Comparison of ENCODE assay signal across 10 mouse cellular contexts in the genomic region with DNA sequence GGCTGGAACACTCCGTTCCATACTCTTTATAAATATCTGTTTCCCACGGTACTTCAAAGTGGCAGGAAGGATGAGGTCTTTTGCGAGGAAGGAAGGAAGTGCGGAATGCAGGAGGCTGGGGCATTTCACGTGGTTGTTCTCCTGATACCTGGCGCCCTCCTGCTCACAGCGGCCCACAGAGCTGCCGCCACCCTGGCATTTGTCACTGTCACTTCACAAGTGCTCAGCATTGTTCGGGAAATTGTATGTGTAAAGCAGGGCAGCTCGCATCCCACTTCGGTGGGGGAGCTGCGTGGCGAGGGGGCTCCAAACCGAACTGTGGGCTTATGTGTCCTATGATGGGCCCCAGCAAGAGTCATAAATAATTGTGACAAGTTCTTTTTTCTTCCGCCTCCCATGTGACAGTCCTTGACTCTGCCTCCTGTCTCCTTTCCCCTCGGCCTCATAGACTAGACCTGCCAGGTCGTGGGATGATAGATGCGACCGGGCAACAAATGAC.
DNase-seq lines count a peak whose midpoint lies in the region; ATAC-seq lines count a peak whose summit lies in the region.
"Had no signal": no experiment of that assay in that cellular context is flagged by ENCODE, and none has a peak within 500 bp of the region (broad histone marks: within the 10 kb centered on the region; RNA-seq: fewer than 3 reads in every experiment).

No protein-coding gene starts in this region.

- WGBS in intestine, embryonic 15.5 days, result 26% methylated on average over 19 of the region's 19 CpGs
- WGBS in intestine, embryonic 16.5 days, result 31% methylated on average over 19 of the region's 19 CpGs
- WGBS in neural tube, embryonic 15.5 days, result 26% methylated on average over 19 of the region's 19 CpGs

- no peaks in the 10 kb centered on the region for H3K36me3 ChIP-seq in intestine, embryonic 15.5 days
- no peaks in the 10 kb centered on the region for H3K36me3 ChIP-seq in intestine, embryonic 16.5 days (ENCODE audit: control insufficient read depth, insufficient read depth, low read length)
- no peaks in the 10 kb centered on the region for H3K36me3 ChIP-seq in neural tube, embryonic 15.5 days
- H3K36me3 ChIP-seq: embryonic facial prominence, embryonic 15.5 days had no signal

- H3K27me3 ChIP-seq in intestine, embryonic 15.5 days (replicated peaks), result no peaks in the 10 kb centered on the region
- no peaks in the 10 kb centered on the region for H3K27me3 ChIP-seq in intestine, embryonic 16.5 days (replicated peaks; ENCODE audit: control insufficient read depth, insufficient read depth, low read length)
- H3K27me3 ChIP-seq in neural tube, embryonic 15.5 days (replicated peaks), result no peaks in the 10 kb centered on the region
- H3K27me3 ChIP-seq: embryonic facial prominence, embryonic 15.5 days had no signal

- intact Hi-C loops in heart, postnatal 10 days (cut with DNase I), result no loop called here
- intact Hi-C loops in left cerebral cortex, postnatal 10 days (cut with DNase I), result no loop called here

- H3K4me2 ChIP-seq in intestine, embryonic 15.5 days (replicated peaks), result peak overlapping the region; percentile 17; the same call in 1 of the 2 replicates
- no peak overlapping the region for H3K4me2 ChIP-seq in intestine, embryonic 16.5 days (ENCODE audit: low read depth, low read length)
- H3K4me2 ChIP-seq in neural tube, embryonic 15.5 days, result peak overlapping the region; percentile 28
- H3K4me2 ChIP-seq: embryonic facial prominence, embryonic 15.5 days had no signal

- no peaks in the 10 kb centered on the region for H3K9me3 ChIP-seq in intestine, embryonic 15.5 days
- no peaks in the 10 kb centered on the region for H3K9me3 ChIP-seq in intestine, embryonic 16.5 days (ENCODE audit: control insufficient read depth, low read length)
- H3K9me3 ChIP-seq in neural tube, embryonic 15.5 days (replicated peaks), result no peaks in the 10 kb centered on the region

- H3K27ac ChIP-seq in intestine, embryonic 15.5 days, result no peak overlapping the region
- H3K27ac ChIP-seq in intestine, embryonic 16.5 days (ENCODE audit: low read length), result no peak overlapping the region
- no peak overlapping the region for H3K27ac ChIP-seq in neural tube, embryonic 15.5 days (replicated peaks)
- H3K27ac ChIP-seq: embryonic facial prominence, embryonic 15.5 days had no signal

- H3K4me1 ChIP-seq in intestine, embryonic 15.5 days (replicated peaks), result 0 out of 2 replicates have a peak, but pooled peaks cover 6% of the 10 kb centered on the region
- H3K4me1 ChIP-seq in intestine, embryonic 16.5 days (ENCODE audit: control insufficient read depth, insufficient read depth, low read length), result peaks cover 5% of the 10 kb centered on the region; the same call in 1 of the 2 replicates
- H3K4me1 ChIP-seq in neural tube, embryonic 15.5 days, result peaks cover 6% of the 10 kb centered on the region
- H3K4me1 ChIP-seq: embryonic facial prominence, embryonic 15.5 days had no signal

- peak; percentile 5 to 9 for DNase-seq in heart, postnatal 10 days
- DNase-seq in kidney, postnatal 14 days, result peak; percentile 55
- DNase-seq in left cerebral cortex, postnatal 10 days (ENCODE audit: extremely low spot score in 1 of 2, low spot score in 2 of 2), result no peak
- no peak for DNase-seq in B cell, adult 2 months
- DNase-seq in right cerebral cortex, postnatal 4 days, result no peak
- DNase-seq: retina, postnatal 1 day had no signal

- ATAC-seq in intestine, embryonic 15.5 days, result no peak
- no peak for ATAC-seq in intestine, embryonic 16.5 days
- ATAC-seq in neural tube, embryonic 15.5 days (ENCODE audit: low FRiP score), result no peak

- no peak overlapping the region for H3K4me3 ChIP-seq in intestine, embryonic 15.5 days (replicated peaks)
- H3K4me3 ChIP-seq in intestine, embryonic 16.5 days (ENCODE audit: low read length), result no peak overlapping the region
- no peak overlapping the region for H3K4me3 ChIP-seq in neural tube, embryonic 15.5 days (replicated peaks)
- H3K4me3 ChIP-seq: embryonic facial prominence, embryonic 15.5 days had no signal

- H3K9ac ChIP-seq in intestine, embryonic 15.5 days, result no peak overlapping the region
- no peak overlapping the region for H3K9ac ChIP-seq in intestine, embryonic 16.5 days (ENCODE audit: low read depth, low read length)
- H3K9ac ChIP-seq in neural tube, embryonic 15.5 days (replicated peaks), result no peak overlapping the region
- H3K9ac ChIP-seq: embryonic facial prominence, embryonic 15.5 days had no signal

Comparison
In these comparisons a context has a peak if more than half of its experiments do, and no peak if none do; other contexts are left out.
1. DNase-seq: peak in heart, postnatal 10 days (2 of 2) and kidney, postnatal 14 days (single experiment); none in left cerebral cortex, postnatal 10 days (0 of 2), B cell, adult 2 months (0 of 2) and right cerebral cortex, postnatal 4 days (single experiment).